Mouse (Mus musculus): ENCODE measurements around the gene Adm2.

Gene Adm2

DNA sequence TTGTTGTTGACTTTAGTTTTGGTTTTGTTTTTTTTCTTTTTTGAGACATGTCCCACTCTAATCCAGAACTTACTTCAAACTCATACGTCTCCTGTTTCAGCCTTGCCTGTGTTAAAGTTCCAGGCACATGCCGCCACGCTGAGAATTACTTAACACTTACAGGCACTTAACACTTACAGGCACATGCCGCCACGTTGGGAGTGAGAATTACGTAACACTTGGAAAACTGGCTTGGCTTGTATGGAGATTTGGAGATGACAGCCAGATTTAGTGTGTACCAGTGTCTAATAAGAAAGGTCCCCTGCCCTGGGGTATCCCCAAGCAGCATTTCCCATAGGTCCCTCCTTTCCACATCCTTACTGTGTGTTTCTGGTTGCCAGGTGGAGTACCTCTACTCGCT lies 40.5 kb downstream of the Adm2 start:
- no peak for DNase-seq

DNA sequence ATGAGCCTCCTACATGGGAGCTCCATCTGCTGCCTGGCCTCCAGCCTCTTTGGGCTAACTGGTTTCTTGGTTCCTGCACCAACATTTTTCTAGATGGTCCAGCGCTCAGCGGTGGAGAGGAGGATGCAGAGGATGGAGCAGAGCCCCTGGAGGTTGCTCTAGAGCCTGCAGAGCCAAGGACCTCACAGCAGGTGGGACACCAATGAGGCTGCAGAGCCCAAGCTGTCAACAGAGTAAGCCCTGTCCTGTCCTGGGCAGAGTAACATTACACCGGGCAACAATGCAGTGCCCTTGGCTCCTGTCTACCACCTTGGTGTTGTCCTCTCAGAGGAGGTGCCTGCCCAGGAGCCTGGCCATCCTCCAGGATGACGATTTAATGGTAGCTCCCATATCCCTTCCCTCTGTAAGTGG lies 42.6 kb downstream of the Adm2 start:
- DNase-seq, result no peak

DNA sequence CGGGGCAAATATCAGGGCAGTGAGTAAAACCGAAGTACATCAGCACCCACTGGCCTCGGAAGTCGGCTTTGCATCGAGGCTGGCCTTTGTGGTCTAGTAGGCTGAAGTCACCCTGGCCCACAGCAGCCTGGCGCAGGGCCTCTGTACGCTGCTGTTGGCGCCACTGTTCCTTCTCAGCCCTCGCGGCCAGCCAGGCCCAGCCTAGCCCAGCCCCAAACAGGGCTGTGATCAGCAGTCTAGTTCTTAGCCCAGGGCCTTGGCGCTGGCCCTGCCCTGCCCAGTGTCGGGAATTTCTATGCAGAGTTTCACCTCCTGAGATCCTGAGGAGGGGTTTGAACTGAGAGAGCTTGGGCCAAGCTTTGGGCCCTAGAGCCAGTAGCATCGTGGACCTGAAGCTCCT lies 49.5 kb downstream of the Adm2 start:
- no peak for DNase-seq

DNA sequence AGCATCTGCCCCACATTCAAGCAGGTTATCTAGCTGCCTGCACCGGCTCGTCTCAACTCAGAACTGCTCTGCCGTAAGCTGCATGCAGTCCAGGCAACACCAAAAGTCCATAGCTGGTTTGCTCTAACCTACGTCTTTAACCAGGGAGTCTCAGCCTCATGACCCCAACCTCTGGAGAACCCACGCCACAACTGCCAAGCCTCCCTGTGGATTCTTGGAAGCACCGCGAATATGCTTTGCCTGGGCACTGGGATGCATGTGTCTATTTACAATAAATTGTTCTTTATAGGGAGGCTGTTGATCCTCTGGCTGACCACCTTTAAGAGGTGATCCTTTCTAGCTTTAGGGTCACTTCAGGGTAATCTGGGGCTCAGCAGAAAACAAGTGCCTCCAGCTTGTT lies 50.0 kb downstream of the Adm2 start:
- no peak for DNase-seq

DNA sequence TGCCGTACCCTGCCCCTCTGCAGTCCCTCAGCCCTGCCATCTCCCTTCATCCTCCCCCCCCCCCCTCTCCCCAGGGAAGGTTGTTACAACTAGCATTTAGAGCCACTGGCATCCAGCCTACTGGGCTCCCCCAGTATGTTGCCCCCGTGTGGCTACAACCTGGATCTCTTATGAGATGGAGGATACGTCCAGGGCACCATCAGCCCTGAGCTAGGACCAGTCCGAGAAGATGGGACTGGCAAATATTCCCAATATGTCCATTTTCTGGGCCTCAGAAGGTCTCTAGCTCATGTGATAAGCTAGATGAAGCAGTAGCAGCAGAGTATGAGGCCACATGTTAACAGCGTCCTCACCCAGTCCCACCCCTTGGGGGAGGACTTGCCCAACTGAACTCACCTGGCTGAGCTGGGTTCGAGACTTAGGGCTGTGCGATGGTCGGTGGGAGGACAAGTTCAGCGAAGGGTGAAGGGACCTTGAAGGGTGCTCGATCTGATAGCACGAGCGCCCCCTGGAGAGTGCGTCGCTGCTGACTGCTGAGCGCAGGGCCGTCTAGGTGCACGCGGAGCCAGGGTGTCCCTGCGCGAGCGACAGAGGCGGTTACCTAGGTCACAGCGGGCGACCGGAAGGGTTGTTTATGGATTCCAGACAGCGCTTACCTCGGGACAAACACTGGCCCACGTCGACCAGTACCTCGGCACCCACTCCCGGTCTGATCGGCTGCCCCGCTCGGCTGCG lies 50.7 kb downstream of the Adm2 start:
- DNase-seq, result peak; percentile 85

DNA sequence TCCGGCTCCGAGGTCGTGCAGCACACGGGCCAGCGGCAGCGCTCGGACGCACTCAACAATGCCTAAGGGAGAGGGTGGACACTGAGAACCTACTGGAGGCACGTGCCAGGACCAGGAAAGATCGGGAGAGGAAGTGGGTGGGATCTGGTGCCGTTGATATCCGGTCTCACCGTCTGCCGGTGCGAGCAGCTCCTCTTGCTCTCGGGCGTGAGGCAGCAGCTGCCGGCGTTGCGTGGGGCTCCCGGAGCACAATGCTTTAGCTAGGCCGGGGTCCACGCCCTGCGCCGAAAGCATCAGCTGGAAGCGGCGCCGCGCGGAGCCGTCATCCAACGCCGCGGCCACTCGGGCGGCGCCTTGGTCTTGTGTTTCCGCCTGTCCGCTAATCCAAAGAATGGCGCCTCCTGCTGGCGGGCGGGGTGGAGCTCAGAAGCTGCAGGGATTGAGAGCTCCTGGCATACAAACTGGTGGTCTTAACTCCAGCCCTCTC lies 51.3 kb downstream of the Adm2 start, which contains the start of gene Sco2:
TSS of gene Sco2 (minus strand) at position 85 of the 487 bp plus-strand sequence.
- peak; percentile 91 for DNase-seq
